Mouse (Mus musculus) effector memory CD4-positive, alpha-beta T cell, adult 5 months (primary cell): ENCODE measurements around the gene 2300002M23Rik. TPM values are rescaled to one million over a fixed set of nuclear protein-coding genes. Genes with fewer than 3 reads are reported as not detected.

Experiments used
- polyA plus RNA-seq: library from polyadenylated mRNA; unstranded; fragments of 100-300 nt; shearing (Covaris generic); gene quantifications from one replicate; pipeline ENCODE4 v1.2.1, GENCODE M21; 2017

Gene 2300002M23Rik
- polyA plus RNA-seq = not detected

DNA sequence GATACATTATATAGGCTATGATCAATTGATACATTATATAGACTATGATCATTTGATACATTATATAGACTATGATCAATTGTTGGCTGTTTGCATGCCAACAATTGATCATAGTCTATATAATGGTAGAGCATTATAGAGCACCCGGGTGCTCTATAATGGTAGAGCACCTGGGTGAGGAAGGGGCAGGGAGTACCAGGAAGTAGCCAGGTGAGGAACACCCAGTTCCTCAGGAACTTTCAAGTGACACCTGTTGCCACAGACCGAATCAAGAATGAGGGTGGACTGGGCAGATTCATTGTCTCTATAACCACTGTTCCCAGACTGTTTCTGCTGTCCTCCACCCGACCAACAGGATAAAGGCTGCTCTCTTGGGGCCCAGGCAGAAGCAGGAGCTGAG lies at the start of gene 2300002M23Rik:
Gene 2300002M23Rik (plus strand): TSS at position 301 of the 400 bp plus-strand sequence.

DNA sequence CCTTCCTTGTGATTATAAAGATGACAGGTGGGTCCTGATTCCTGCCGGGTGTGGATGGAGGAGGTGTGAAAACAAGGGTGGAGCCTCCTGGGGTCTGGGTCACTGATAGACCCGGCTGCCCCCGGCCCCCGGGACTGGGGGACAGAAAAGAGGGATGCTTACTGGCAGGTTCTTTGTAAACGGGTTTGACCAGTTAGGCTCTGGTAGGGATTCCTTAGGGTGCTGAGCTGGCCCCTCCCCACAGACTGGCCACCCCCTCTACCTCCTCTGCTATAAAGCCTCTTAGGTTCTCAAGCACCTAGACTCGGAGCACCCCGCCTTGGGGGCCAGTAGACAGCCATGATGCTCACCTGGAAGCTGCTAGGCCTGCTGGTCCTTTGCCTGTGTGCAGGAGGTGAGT lies 34.3 kb upstream of the 2300002M23Rik start, which contains the start of gene Psors1c2:
Gene Psors1c2 (plus strand): TSS at position 301 of the 400 bp plus-strand sequence.

DNA sequence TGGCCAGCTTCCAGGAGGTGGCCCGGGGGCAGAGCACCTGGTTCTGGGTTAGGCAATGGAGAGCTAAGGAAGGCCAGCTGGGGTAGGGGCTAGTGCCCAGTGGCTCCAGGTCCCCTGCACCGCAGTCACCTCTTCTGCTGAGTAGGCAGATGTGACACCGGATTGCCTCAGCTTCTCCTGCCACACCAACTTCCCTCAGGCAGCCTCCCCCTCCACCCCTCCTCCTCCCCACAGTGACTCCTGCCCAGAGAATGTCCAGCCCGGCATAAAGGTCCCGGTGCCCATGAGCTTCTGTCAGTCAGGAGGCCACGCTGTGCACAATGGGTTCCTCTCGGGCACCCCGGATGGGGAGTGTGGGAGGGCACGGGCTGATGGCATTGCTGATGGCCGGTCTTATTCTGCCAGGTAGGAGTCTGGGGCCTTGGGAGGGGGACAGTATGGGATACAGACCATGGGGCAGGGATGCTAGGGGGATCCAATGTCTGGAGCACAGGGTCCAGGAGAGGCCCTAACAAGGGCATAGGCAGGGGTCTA lies 15.3 kb upstream of the 2300002M23Rik start, which contains the start of gene Cdsn:
Gene Cdsn (plus strand): TSS at position 248 of the 534 bp plus-strand sequence.

DNA sequence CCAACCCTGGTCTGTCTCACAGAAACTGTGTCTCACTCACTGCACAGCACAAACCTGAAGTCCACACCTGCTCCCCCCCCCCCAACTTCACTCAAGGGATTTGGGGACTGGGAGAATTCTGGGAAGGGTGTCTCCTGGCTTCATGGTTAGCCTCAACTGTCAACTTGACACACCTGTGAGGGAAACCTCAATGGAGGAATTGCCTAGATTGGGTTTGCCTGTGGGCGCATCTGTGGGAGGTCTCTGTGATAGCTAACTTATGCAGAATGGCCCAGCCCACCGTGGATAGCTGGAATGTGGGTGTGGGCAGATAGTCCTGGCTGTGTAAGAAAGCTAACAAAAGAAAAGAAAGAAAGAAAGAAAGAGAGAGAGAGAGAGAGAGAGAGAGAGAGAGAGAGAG lies 34.0 kb downstream of the 2300002M23Rik start, which contains the start of gene Sfta2:
Gene Sfta2 (plus strand): TSS at position 301 of the 400 bp plus-strand sequence.

Other genes with a start within 250 kb of the 2300002M23Rik start
- 0.26 TPM for gene H2-Q1, start 247.0 kb upstream of the 2300002M23Rik start, polyA plus RNA-seq
- gene H2-Q2, start 225.2 kb upstream of the 2300002M23Rik start, polyA plus RNA-seq = 47.9 TPM
- 69.3 TPM for gene H2-Q4, start 187.8 kb upstream of the 2300002M23Rik start, polyA plus RNA-seq
- gene H2-Q6, start 142.6 kb upstream of the 2300002M23Rik start, polyA plus RNA-seq = 1,046 TPM
- 2,635 TPM for gene H2-Q7, start 128.3 kb upstream of the 2300002M23Rik start, polyA plus RNA-seq
- gene H2-Q10, start 97.4 kb upstream of the 2300002M23Rik start, polyA plus RNA-seq = 121 TPM
- gene Pou5f1, start 61.4 kb upstream of the 2300002M23Rik start, polyA plus RNA-seq = not detected
- 12.1 TPM for gene Tcf19, start 50.6 kb upstream of the 2300002M23Rik start, polyA plus RNA-seq
- gene Cchcr1, start 50.4 kb upstream of the 2300002M23Rik start, polyA plus RNA-seq = 15.1 TPM
- gene Psors1c2, start 34.2 kb upstream of the 2300002M23Rik start, polyA plus RNA-seq = not detected
- not detected for gene Cdsn, start 15.3 kb upstream of the 2300002M23Rik start, polyA plus RNA-seq
- not detected for gene Sfta2, start 34.1 kb downstream of the 2300002M23Rik start, polyA plus RNA-seq
- not detected for gene Gm9573, start 59.2 kb downstream of the 2300002M23Rik start, polyA plus RNA-seq
- gene Mucl3, start 76.2 kb downstream of the 2300002M23Rik start, polyA plus RNA-seq = not detected
- 17.0 TPM for gene Vars2, start 100.1 kb downstream of the 2300002M23Rik start, polyA plus RNA-seq
- gene Gtf2h4, start 106.3 kb downstream of the 2300002M23Rik start, polyA plus RNA-seq = 14.7 TPM
- 11.5 TPM for gene Ddr1, start 137.2 kb downstream of the 2300002M23Rik start, polyA plus RNA-seq